In the genomic region with DNA sequence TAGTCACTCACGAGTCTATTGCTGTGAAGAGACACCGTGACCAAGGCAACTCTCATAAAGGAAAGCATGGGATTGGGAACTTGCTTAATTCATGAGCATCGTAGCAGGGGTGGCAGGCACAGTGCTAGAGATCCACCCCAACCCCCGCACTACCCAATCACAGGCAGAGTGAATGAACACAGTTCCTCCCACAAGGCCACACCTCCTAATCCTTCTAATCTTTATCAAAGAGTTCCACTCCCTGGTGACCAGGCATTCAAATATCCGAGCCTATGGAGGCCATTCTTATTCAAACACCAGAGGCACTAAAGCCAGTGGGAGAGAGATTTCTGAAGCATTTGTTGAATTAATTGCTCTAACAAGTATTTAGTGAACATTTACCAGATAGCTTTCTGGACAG, we compare ENCODE assay signal across 25 mouse cellular contexts. TPM values are rescaled to one million over a fixed set of nuclear protein-coding genes. Genes with fewer than 3 reads are reported as not detected.
"Had no signal": no experiment of that assay in that cellular context is flagged by ENCODE, and none has a peak within 500 bp of the region (broad histone marks: within the 10 kb centered on the region; RNA-seq: fewer than 3 reads in every experiment).

No protein-coding gene starts in this region.

- H3K27me3 ChIP-seq: limb, embryonic 13.5 days; liver, embryonic 13.5 days; lung, embryonic 15.5 days; midbrain, embryonic 13.5 days; neural tube, embryonic 13.5 days had no signal

- H3K27ac ChIP-seq: kidney, postnatal 0 days; layer of hippocampus, adult 2 months; limb, embryonic 10.5 days; limb, embryonic 13.5 days; liver, embryonic 13.5 days; lung, embryonic 15.5 days; midbrain, embryonic 10.5 days; midbrain, embryonic 13.5 days; neural tube, embryonic 13.5 days had no signal

- H3K4me3 ChIP-seq: layer of hippocampus, adult 2 months; limb, embryonic 10.5 days; limb, embryonic 13.5 days; liver, embryonic 13.5 days; lung, embryonic 15.5 days; megakaryocyte, embryonic 14.5 days; midbrain, embryonic 10.5 days; midbrain, embryonic 13.5 days; myocyte; neural tube, embryonic 13.5 days had no signal

- H3K9ac ChIP-seq: liver, embryonic 13.5 days; lung, embryonic 15.5 days; midbrain, embryonic 13.5 days; neural tube, embryonic 13.5 days had no signal

- DNase-seq: kidney, postnatal 25 days; layer of hippocampus, adult 9-11 months; liver, embryonic 13.5 days; lung, postnatal 10 days; lung, postnatal 36 days; thymus, adult 18-20 months; thymus, postnatal 36 days had no signal

- H3K4me2 ChIP-seq: limb, embryonic 13.5 days; liver, embryonic 13.5 days; lung, embryonic 15.5 days; midbrain, embryonic 13.5 days; neural tube, embryonic 13.5 days had no signal

- ATAC-seq: midbrain, embryonic 13.5 days; midbrain, embryonic 16.5 days had no signal

- H3K9me3 ChIP-seq: limb, embryonic 10.5 days; limb, embryonic 13.5 days; lung, embryonic 15.5 days; megakaryocyte, embryonic 14.5 days; midbrain, embryonic 13.5 days; neural tube, embryonic 13.5 days had no signal

RNA-seq across cellular contexts. Expression of gene Cabp4, which starts 2.1 kb away (rescaled TPM):
- total RNA-seq: left cerebral cortex, postnatal 25 days; monocyte, adult 5-6 weeks had no signal
- polyA plus RNA-seq: liver, adult 2 months; midbrain, embryonic 10.5 days had no signal

RNA-seq across cellular contexts. Expression of gene Gpr152, which starts 6.3 kb away (rescaled TPM):
- total RNA-seq: layer of hippocampus, postnatal 25 days; left cerebral cortex, postnatal 25 days; liver, adult 2 months; monocyte, adult 5-6 weeks had no signal
- polyA plus RNA-seq: kidney, embryonic 14.5 days; large intestine, adult 2 months; limb, embryonic 10.5 days; limb, embryonic 13.5 days; liver, embryonic 13.5 days; lung, embryonic 15.5 days; midbrain, embryonic 10.5 days; myocyte; neural tube, embryonic 13.5 days; stomach, embryonic 16.5 days had no signal

RNA-seq across cellular contexts. Expression of gene Ptprcap, which starts 7.5 kb away (rescaled TPM):
- polyA plus RNA-seq: midbrain, embryonic 10.5 days had no signal
